Mouse (Mus musculus) bone marrow, adult 2 months (tissue): ENCODE results near the gene Ltc4s. TPM values are rescaled to one million over a fixed set of nuclear protein-coding genes. Genes with fewer than 3 reads are reported as not detected.

Experiments used
- H3K27ac ChIP-seq: fragments of 200-500 bp; 2 replicates; pipeline ENCODE4 v1.5.1; 2012; ENCODE audit warnings: low read depth, mild to moderate bottlenecking, control low read depth, inconsistent platforms, low read length; ENCODE audit not compliant: control insufficient read depth, poor library complexity, insufficient read depth
- H3K4me1 ChIP-seq: fragments of 200-500 bp; 2 replicates; pipeline ENCODE4 v1.6.1; 2011; ENCODE audit warnings: low read length; ENCODE audit not compliant: control insufficient read depth, insufficient read depth
- H3K4me3 ChIP-seq: fragments of 200-500 bp; replicated peaks from 2 replicates; pipeline ENCODE3; 2011; ENCODE audit warnings: mild to moderate bottlenecking, low read depth, low read length, control low read depth; ENCODE audit not compliant: control insufficient read depth
- CTCF ChIP-seq: fragments of 200-500 bp; IDR thresholded peaks from 2 replicates; pipeline ENCODE4 v1.5.1; 2011; ENCODE audit warnings: low read length, control low read depth; ENCODE audit not compliant: control insufficient read depth, insufficient read depth
- POLR2A ChIP-seq: fragments of 200-500 bp; IDR thresholded peaks from 2 replicates; pipeline ENCODE4 v1.6.1; 2011; ENCODE audit warnings: low read depth, mild to moderate bottlenecking, control low read depth, low read length, borderline replicate concordance; ENCODE audit not compliant: control insufficient read depth
- WGBS: fragments of 180-500 bp; shearing (Covaris S2); methylation state at CpG from one replicate; pipeline ENCODE4 v1.1.7; 2018; 5-methylcytosine and 5-hydroxymethylcytosine counted together
- polyA plus RNA-seq: library from polyadenylated mRNA; stranded (reverse); fragments of >200 nt; gene quantifications from 2 replicates; pipeline ENCODE4 v1.2.4, GENCODE M21; 2011; ENCODE audit warnings: low replicate concordance; ENCODE audit not compliant: missing spikeins, insufficient read depth, insufficient read length

Gene Ltc4s
- polyA plus RNA-seq, 1 experiment: 6.7 TPM

- no peak for TF ChIP-seq POLR2A
- TF ChIP-seq CTCF: no peak
- 81% methylated on average over 9 of the region's 9 CpGs for WGBS
- Histone ChIP-seq H3K4me1 (no peaks in the 10 kb centered on the region; the same call in 1 of the 2 replicates), H3K27ac (no peak overlapping the region), H3K4me3 (no peak overlapping the region)
Measured at GRCm38 (mm10) chr11:50215633-50216032, 22.8 kb downstream of the Ltc4s start.

- Histone ChIP-seq H3K4me1 (no peaks in the 10 kb centered on the region; the same call in 1 of the 2 replicates), H3K27ac (no peak overlapping the region), H3K4me3 (no peak overlapping the region)
- 89% methylated on average over 6 of the region's 6 CpGs for WGBS
- TF ChIP-seq CTCF (no peak), POLR2A (no peak)
Measured at GRCm38 (mm10) chr11:50214631-50215030, 23.8 kb downstream of the Ltc4s start.

- TF ChIP-seq CTCF: no peak
- no peak for TF ChIP-seq POLR2A
- WGBS: 62% methylated on average over 11 of the region's 11 CpGs
- H3K4me1 ChIP-seq: no peaks in the 10 kb centered on the region
- H3K27ac ChIP-seq: peak overlapping the region; percentile 25; the same call in 1 of the 2 replicates
- no peak overlapping the region for H3K4me3 ChIP-seq
Measured at GRCm38 (mm10) chr11:50212848-50213758, 25.3 kb downstream of the Ltc4s start.

GRCm38 (mm10) chr11:50212060-50212739 lies 26.2 kb downstream of the Ltc4s start:
- TF ChIP-seq POLR2A: no peak
- no peak for TF ChIP-seq CTCF
- no peak overlapping the region for H3K4me3 ChIP-seq
- 44% methylated on average over 3 of the region's 3 CpGs for WGBS
- H3K27ac ChIP-seq: no peak overlapping the region
- H3K4me1 ChIP-seq: no peaks in the 10 kb centered on the region

- no peak overlapping the region for H3K4me3 ChIP-seq
- no peak for TF ChIP-seq CTCF
- TF ChIP-seq POLR2A: no peak
- 89% methylated on average over 3 of the region's 3 CpGs for WGBS
- no peaks in the 10 kb centered on the region for H3K4me1 ChIP-seq
- no peak overlapping the region for H3K27ac ChIP-seq
Measured at GRCm38 (mm10) chr11:50211322-50212059, 26.9 kb downstream of the Ltc4s start.

GRCm38 (mm10) chr11:50210505-50211151 lies 27.8 kb downstream of the Ltc4s start, which contains the start of the genes Sqstm1 and Mgat4b:
Gene Sqstm1 (minus strand): TSS chr11:50210827.
Gene Mgat4b (plus strand): TSS chr11:50210890.
- Histone ChIP-seq H3K4me3 (peak within 1 kb of the TSS; percentile 92), H3K27ac (peak within 1 kb of the TSS; percentile 100), H3K4me1 (no peaks in the 10 kb centered on the region)
- under 1% methylated on average over 48 of the region's 48 CpGs for WGBS
- TF ChIP-seq POLR2A (peak; percentile 98), CTCF (no peak)

- H3K27ac ChIP-seq: peak overlapping the region; percentile 100
- H3K4me3 ChIP-seq: peak overlapping the region; percentile 92
- WGBS: under 1% methylated on average over 24 of the region's 24 CpGs
- H3K4me1 ChIP-seq: no peaks in the 10 kb centered on the region
- TF ChIP-seq POLR2A: peak; percentile 40
- no peak for TF ChIP-seq CTCF
Measured at GRCm38 (mm10) chr11:50210101-50210504, 28.3 kb downstream of the Ltc4s start.

GRCm38 (mm10) chr11:50208039-50208438 lies 30.4 kb downstream of the Ltc4s start:
- Histone ChIP-seq H3K4me3 (no peak overlapping the region), H3K4me1 (no peaks in the 10 kb centered on the region), H3K27ac (no peak overlapping the region)
- WGBS: 93% methylated on average over 5 of the region's 5 CpGs
- no peak for TF ChIP-seq CTCF
- TF ChIP-seq POLR2A: no peak
